Mouse (Mus musculus) heart, adult 10 weeks (tissue): ENCODE data around the gene Aff3. TPM values are rescaled to one million over a fixed set of nuclear protein-coding genes. Genes with fewer than 3 reads are reported as not detected.

Experiments
- polyA plus RNA-seq: library from polyadenylated mRNA; stranded (reverse); fragments of 350-450 nt; fragmentation: Illumina TruSeq; extraction: RNeasy Lipid Tissue Mini Kit (QIAGEN cat#74804); gene quantifications from one replicate; pipeline ENCODE4 v1.2.3, GENCODE M21; 2014; ENCODE audit warnings: low read depth, low replicate concordance

Gene Aff3
- polyA plus RNA-seq, result 2.1 TPM

DNA sequence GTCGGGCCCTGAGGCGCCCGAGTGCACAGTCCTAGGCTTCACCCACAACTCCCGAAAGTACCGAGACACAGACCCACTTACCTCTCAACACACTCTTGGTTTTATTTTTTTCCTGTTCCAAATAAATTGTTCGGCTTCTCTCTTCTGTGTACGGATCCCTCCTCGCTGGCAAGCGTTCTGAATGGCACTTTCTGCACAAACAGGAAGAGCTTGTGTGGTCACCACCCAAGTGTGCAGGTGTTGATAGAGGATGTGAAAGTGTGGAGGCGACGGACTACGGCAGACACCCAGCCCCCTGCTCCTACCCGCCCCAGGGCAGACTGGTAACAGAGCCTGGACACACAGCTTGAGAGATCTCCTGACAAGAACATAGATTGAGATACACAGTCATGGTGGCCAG, at the start of gene Aff3:
Aff3 (minus strand) TSS at position 179 of the 400 bp plus-strand sequence.

DNA sequence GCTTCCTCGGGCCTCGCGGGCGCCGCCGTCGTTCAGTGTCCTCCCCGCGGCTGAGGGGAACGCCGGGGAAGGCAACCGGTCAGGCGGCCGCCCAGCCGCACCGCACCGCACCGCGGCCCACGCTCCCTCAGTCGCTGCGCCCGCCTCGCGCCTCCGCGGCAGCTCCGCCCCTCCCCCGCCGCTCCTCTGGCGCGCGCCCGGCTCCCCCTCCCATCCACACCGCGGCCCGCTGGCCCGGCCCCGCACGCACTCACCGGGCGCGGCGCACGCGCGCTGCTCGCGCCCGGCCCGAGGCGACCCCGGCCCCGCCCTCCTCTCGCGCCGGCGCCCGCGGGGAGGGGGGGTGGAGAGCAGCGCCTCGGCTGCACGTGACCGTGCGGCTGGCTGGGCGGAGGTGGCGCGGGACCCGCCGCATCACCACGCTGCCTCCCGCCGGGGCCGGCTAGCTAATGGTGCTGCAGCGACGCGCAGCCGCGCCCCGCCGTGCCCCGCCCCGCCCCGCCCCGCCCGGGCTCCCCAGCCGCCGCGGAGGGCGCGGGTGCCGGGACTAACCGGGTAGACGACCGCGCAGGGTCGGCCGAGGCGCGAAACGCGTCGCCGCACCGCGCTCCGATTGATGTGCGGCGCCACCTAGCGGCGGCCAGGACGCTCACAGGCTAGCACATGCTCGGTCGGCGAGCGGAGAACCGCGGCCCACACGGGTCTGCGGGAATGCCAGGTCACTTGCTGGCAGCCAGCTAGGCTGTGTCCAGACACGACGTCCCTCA, 535.1 kb downstream of the Aff3 start, which contains the start of gene Rev1:
Rev1 (minus strand) TSS at position 301 of the 767 bp plus-strand sequence.

Other genes starting within 250 kb of the Aff3 start
- gene Lonrf2, start 171.8 kb upstream of the Aff3 start, polyA plus RNA-seq, result 4.2 TPM
- gene Chst10, start 233.2 kb upstream of the Aff3 start, polyA plus RNA-seq, result 0.47 TPM